Mouse (Mus musculus): ENCODE measurements around the gene Fdxacb1. TPM values are rescaled to one million over a fixed set of nuclear protein-coding genes. Genes with fewer than 3 reads are reported as not detected.
A peak's percentile ranks its signal among the peaks of the same experiment; 100 is the strongest.

The Fdxacb1 gene
- total and polyA plus RNA-seq, 2 experiments from 2014 or later: 9.3 to 19.1 TPM

- peak within 1 kb of the TSS; percentile 75 for H3K4me2 ChIP-seq (ENCODE audit: low read depth)
- H3K4me1 ChIP-seq (ENCODE audit: insufficient read depth): 0 out of 2 replicates have a peak, but pooled peaks cover 3% of the 10 kb centered on the region
- H3K27ac ChIP-seq (ENCODE audit: low read depth, low read length): peak within 1 kb of the TSS; percentile 91
- TF ChIP-seq CTCF (IDR thresholded peaks at IDR 0.05; ENCODE audit: low read depth): peak; percentile 22; the same call in 1 of the 2 replicates
- under 1% methylated on average over 50 of the region's 51 CpGs for WGBS
- peaks cover 20% of the 10 kb centered on the region for H3K36me3 ChIP-seq (ENCODE audit: insufficient read depth)
- DNase-seq (peak; percentile 91), ATAC-seq (peak; percentile 82)
- H3K4me3 ChIP-seq (ENCODE audit: low read depth, low read length): peak within 1 kb of the TSS; percentile 88
- H3K9me3 ChIP-seq (ENCODE audit: low read length): no peaks in the 10 kb centered on the region
- no peaks in the 10 kb centered on the region for H3K27me3 ChIP-seq (ENCODE audit: insufficient read depth, low read length)
- H3K9ac ChIP-seq: peak within 1 kb of the TSS; percentile 95
Observed at GRCm38 (mm10) chr9:50774991-50775612, 7.1 kb downstream of the Fdxacb1 start, which contains the start of the genes Alg9 and 1110032A03Rik. Gene Alg9 (plus strand): TSS chr9:50775019. Gene 1110032A03Rik (minus strand): TSS chr9:50775520.

GRCm38 (mm10) chr9:50775662-50776126, 7.7 kb downstream of the Fdxacb1 start:
- no peak for TF ChIP-seq CTCF (IDR thresholded peaks at IDR 0.05; ENCODE audit: low read depth)
- Histone ChIP-seq H3K4me1 (ENCODE audit: insufficient read depth) (0 out of 2 replicates have a peak, but pooled peaks cover 3% of the 10 kb centered on the region), H3K9ac (peak overlapping the region; percentile 95), H3K27me3 (ENCODE audit: insufficient read depth, low read length) (no peaks in the 10 kb centered on the region), H3K27ac (ENCODE audit: low read depth, low read length) (peak overlapping the region; percentile 91), H3K36me3 (ENCODE audit: insufficient read depth) (peaks cover 26% of the 10 kb centered on the region), H3K4me3 (ENCODE audit: low read depth, low read length) (peak overlapping the region; percentile 88), H3K9me3 (ENCODE audit: low read length) (no peaks in the 10 kb centered on the region), H3K4me2 (ENCODE audit: low read depth) (peak overlapping the region; percentile 75)
- peak; percentile 79 for ATAC-seq
- DNase-seq: peak; percentile 67
- 2% methylated on average over 30 of the region's 30 CpGs for WGBS

DNA sequence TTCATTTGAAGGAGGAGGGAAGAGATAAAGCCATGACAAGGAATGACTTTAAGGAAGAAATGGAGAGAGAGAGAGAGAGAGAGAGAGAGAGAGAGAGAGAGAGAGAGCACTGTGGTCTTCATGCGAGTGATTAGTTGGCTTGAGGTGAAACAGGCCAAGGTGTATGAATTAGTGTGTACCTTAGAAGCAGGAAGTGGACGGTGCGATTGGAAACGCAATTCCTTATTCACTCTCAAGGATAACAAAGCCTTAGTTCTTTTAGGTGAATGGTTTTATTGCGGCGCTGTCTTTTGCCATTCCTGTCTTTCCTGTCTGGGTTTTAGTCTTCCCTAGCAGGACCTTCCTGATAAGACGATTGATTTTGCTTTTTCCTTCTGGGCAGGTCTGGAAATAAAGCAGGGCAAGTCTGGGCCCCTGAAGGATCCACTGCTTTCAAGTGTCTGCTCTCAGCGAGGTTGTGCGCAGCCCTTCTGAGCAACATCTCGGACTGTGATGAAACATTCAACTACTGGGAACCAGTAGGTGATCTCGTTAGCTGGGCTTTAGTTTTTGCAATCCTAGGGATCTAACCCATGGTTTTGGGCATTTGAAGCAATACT, 8.2 kb downstream of the Fdxacb1 start:
- DNase-seq (no peak), ATAC-seq (no peak)
- TF ChIP-seq CTCF (IDR thresholded peaks at IDR 0.05; ENCODE audit: low read depth): no peak
- no peaks in the 10 kb centered on the region for H3K27me3 ChIP-seq (ENCODE audit: insufficient read depth, low read length)
- H3K27ac ChIP-seq (ENCODE audit: low read depth, low read length): peak overlapping the region; percentile 91
- WGBS: 62% methylated on average over 11 of the region's 11 CpGs
- peak overlapping the region; percentile 95 for H3K9ac ChIP-seq
- H3K9me3 ChIP-seq (ENCODE audit: low read length): no peaks in the 10 kb centered on the region
- peaks cover 32% of the 10 kb centered on the region for H3K36me3 ChIP-seq (ENCODE audit: insufficient read depth)
- H3K4me2 ChIP-seq (ENCODE audit: low read depth): peak overlapping the region; percentile 75
- 0 out of 2 replicates have a peak, but pooled peaks cover 3% of the 10 kb centered on the region for H3K4me1 ChIP-seq (ENCODE audit: insufficient read depth)
- peak overlapping the region; percentile 88 for H3K4me3 ChIP-seq (ENCODE audit: low read depth, low read length)

DNA sequence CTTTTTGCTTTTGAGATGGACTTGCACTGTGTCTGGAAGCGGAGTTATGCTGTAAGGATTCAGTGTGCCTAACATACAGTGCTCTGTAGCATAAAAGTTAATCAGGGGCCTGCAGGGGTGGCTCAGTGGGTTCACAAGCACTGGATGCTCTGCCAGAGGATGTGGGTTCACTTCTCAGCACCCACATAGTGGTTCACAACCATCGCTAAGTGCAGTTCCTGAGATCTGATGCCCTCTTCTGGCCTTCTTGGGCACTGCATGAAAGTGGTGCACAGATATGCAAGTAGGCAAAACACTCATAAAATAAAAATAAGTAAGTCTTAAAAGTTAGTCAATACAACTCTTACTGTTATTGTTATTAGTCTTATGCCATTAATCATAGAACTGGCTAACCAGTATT, 14.1 kb downstream of the Fdxacb1 start:
- TF ChIP-seq CTCF (IDR thresholded peaks at IDR 0.05; ENCODE audit: low read depth): peak; percentile 61

GRCm38 (mm10) chr9:50795266-50795665, 27.2 kb downstream of the Fdxacb1 start:
- Histone ChIP-seq H3K9me3 (ENCODE audit: low read length) (no peaks in the 10 kb centered on the region), H3K4me1 (ENCODE audit: insufficient read depth) (no peaks in the 10 kb centered on the region), H3K4me3 (ENCODE audit: low read depth, low read length) (no peak overlapping the region), H3K9ac (no peak overlapping the region), H3K27me3 (ENCODE audit: insufficient read depth, low read length) (no peaks in the 10 kb centered on the region), H3K36me3 (ENCODE audit: insufficient read depth) (peaks cover 56% of the 10 kb centered on the region), H3K27ac (ENCODE audit: low read depth, low read length) (no peak overlapping the region), H3K4me2 (ENCODE audit: low read depth) (no peak overlapping the region)
- ATAC-seq (no peak), DNase-seq (no peak)
- 79% methylated on average over 3 of the region's 3 CpGs for WGBS
- no peak for TF ChIP-seq CTCF (IDR thresholded peaks at IDR 0.05; ENCODE audit: low read depth)

More for the DNA sequence above, 14.1 kb downstream of the Fdxacb1 start:
- no peak for DNase-seq
- Histone ChIP-seq H3K9ac (no peak overlapping the region), H3K27ac (ENCODE audit: low read depth, low read length) (no peak overlapping the region), H3K27me3 (ENCODE audit: insufficient read depth, low read length) (no peaks in the 10 kb centered on the region), H3K4me2 (ENCODE audit: low read depth) (no peak overlapping the region), H3K4me3 (ENCODE audit: low read depth, low read length) (no peak overlapping the region), H3K9me3 (ENCODE audit: low read length) (no peaks in the 10 kb centered on the region), H3K4me1 (ENCODE audit: insufficient read depth) (no peaks in the 10 kb centered on the region), H3K36me3 (ENCODE audit: insufficient read depth) (peaks cover 65% of the 10 kb centered on the region)
- 67% methylated on average over 2 of the region's 2 CpGs for WGBS
- no peak for ATAC-seq

DNA sequence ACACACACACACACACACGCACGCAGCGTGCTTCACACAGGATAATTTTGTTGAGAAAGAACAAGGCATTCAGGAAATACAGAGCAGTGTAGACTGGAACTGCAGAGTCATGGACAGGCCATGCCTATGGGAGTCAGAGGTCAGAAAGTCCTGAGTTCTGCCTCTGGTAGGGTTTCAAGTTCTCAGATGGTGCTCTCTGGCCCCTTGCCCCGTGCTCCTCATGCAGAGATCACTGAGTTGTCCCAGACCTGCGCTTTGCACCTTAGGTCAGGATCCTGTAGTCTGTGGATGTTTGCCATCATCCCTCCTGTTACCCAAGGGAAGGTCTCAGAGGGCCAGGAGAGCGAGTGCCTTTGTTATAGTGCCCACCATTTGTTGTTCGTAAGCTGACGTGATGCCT, 28.7 kb downstream of the Fdxacb1 start:
- ATAC-seq: no peak
- Histone ChIP-seq H3K4me2 (ENCODE audit: low read depth) (no peak overlapping the region), H3K27me3 (ENCODE audit: insufficient read depth, low read length) (no peaks in the 10 kb centered on the region), H3K4me1 (ENCODE audit: insufficient read depth) (no peaks in the 10 kb centered on the region), H3K27ac (ENCODE audit: low read depth, low read length) (no peak overlapping the region), H3K4me3 (ENCODE audit: low read depth, low read length) (no peak overlapping the region), H3K9me3 (ENCODE audit: low read length) (no peaks in the 10 kb centered on the region), H3K9ac (no peak overlapping the region), H3K36me3 (ENCODE audit: insufficient read depth) (peaks cover 58% of the 10 kb centered on the region)
- TF ChIP-seq CTCF (IDR thresholded peaks at IDR 0.05; ENCODE audit: low read depth): no peak
- 90% methylated on average over 8 of the region's 8 CpGs for WGBS
- no peak for DNase-seq

GRCm38 (mm10) chr9:50797641-50798040, 29.6 kb downstream of the Fdxacb1 start:
- no peak overlapping the region for H3K27ac ChIP-seq (ENCODE audit: low read depth, low read length)
- H3K4me2 ChIP-seq (ENCODE audit: low read depth): no peak overlapping the region
- H3K4me1 ChIP-seq (ENCODE audit: insufficient read depth): no peaks in the 10 kb centered on the region
- WGBS: 91% methylated on average over 7 of the region's 7 CpGs
- no peak overlapping the region for H3K9ac ChIP-seq
- H3K36me3 ChIP-seq (ENCODE audit: insufficient read depth): peaks cover 57% of the 10 kb centered on the region
- no peak overlapping the region for H3K4me3 ChIP-seq (ENCODE audit: low read depth, low read length)
- TF ChIP-seq CTCF (IDR thresholded peaks at IDR 0.05; ENCODE audit: low read depth): no peak
- no peaks in the 10 kb centered on the region for H3K27me3 ChIP-seq (ENCODE audit: insufficient read depth, low read length)
- DNase-seq (no peak), ATAC-seq (no peak)
- no peaks in the 10 kb centered on the region for H3K9me3 ChIP-seq (ENCODE audit: low read length)
